Mouse (Mus musculus) ovary, postnatal 36 days (tissue): ENCODE data around the gene Sgcd.

Experiments
- DNase-seq: peaks from one replicate; pipeline ENCODE4 v3.0.0; 2022; ENCODE audit warnings: low spot score, mixed read lengths

Sgcd gene

GRCm38 (mm10) chr11:47005301-47005875, 983.4 kb downstream of the Sgcd start:
- no peak for DNase-seq

GRCm38 (mm10) chr11:46939311-46939710, 1049.5 kb downstream of the Sgcd start:
- no peak for DNase-seq

GRCm38 (mm10) chr11:46924946-46925345, 1063.8 kb downstream of the Sgcd start:
- DNase-seq: no peak

GRCm38 (mm10) chr11:46920244-46920643, 1068.5 kb downstream of the Sgcd start:
- no peak for DNase-seq

- no peak for DNase-seq
Observed at GRCm38 (mm10) chr11:46912656-46913237, 1076.0 kb downstream of the Sgcd start.

GRCm38 (mm10) chr11:46904281-46904680, 1084.5 kb downstream of the Sgcd start:
- DNase-seq: no peak

GRCm38 (mm10) chr11:46889093-46889492, 1099.7 kb downstream of the Sgcd start:
- DNase-seq: no peak

- DNase-seq: no peak
Observed at GRCm38 (mm10) chr11:46882456-46882855, 1106.3 kb downstream of the Sgcd start.

- no peak for DNase-seq
Observed at GRCm38 (mm10) chr11:46875774-46876173, 1113.0 kb downstream of the Sgcd start.

- no peak for DNase-seq
Observed at GRCm38 (mm10) chr11:46868594-46868993, 1120.2 kb downstream of the Sgcd start.

- no peak for DNase-seq
Observed at GRCm38 (mm10) chr11:46864809-46865208, 1124.0 kb downstream of the Sgcd start.

GRCm38 (mm10) chr11:46848221-46848971, 1140.4 kb downstream of the Sgcd start:
- DNase-seq: no peak

GRCm38 (mm10) chr11:46847827-46848220, 1140.9 kb downstream of the Sgcd start:
- no peak for DNase-seq

- DNase-seq: no peak
Observed at GRCm38 (mm10) chr11:46846661-46847060, 1142.1 kb downstream of the Sgcd start.
